18 mouse cellular contexts compared by ENCODE assay signal in genomic region chr15:10692627-10693026, GRCm38 (mm10). TPM values are rescaled to one million over a fixed set of nuclear protein-coding genes. Genes with fewer than 3 reads are reported as not detected.
A peak's percentile ranks its signal among the peaks of the same experiment; 100 is the strongest.
DNase-seq lines count a peak whose midpoint lies in the region; ATAC-seq and TF ChIP-seq lines count a peak whose summit lies in the region.
"Had no signal": no experiment of that assay in that cellular context is flagged by ENCODE, and none has a peak within 500 bp of the region (broad histone marks: within the 10 kb centered on the region; RNA-seq: fewer than 3 reads in every experiment).

No protein-coding gene starts in this region.

- no peak for TF ChIP-seq CTCF in liver, adult 2 months (IDR thresholded peaks at IDR 0.05; ENCODE audit: low read depth, low read length)

- H3K27me3 ChIP-seq in forebrain, embryonic 11.5 days (ENCODE audit: control insufficient read depth, insufficient read depth, low read length) = no peaks in the 10 kb centered on the region
- H3K27me3 ChIP-seq in forebrain, embryonic 10.5 days (ENCODE audit: poor library complexity, severe bottlenecking) = no peaks in the 10 kb centered on the region
- no peaks in the 10 kb centered on the region for H3K27me3 ChIP-seq in liver, adult 2 months (ENCODE audit: control insufficient read depth, insufficient read depth, low read length)
- H3K27me3 ChIP-seq in intestine, embryonic 15.5 days (replicated peaks) = no peaks in the 10 kb centered on the region

- H3K4me3 ChIP-seq in forebrain, embryonic 11.5 days (ENCODE audit: low read depth, low read length) = no peak overlapping the region
- no peak overlapping the region for H3K4me3 ChIP-seq in forebrain, embryonic 10.5 days
- H3K4me3 ChIP-seq in liver, adult 2 months (ENCODE audit: insufficient read depth, low read depth, low read length) = no peak overlapping the region
- H3K4me3 ChIP-seq in intestine, embryonic 15.5 days (replicated peaks) = no peak overlapping the region
- H3K4me3 ChIP-seq: heart, embryonic 13.5 days had no signal

- no peaks in the 10 kb centered on the region for H3K36me3 ChIP-seq in forebrain, embryonic 11.5 days (ENCODE audit: control insufficient read depth, insufficient read depth, low read length)
- H3K36me3 ChIP-seq in forebrain, embryonic 10.5 days (replicated peaks) = peaks cover 28% of the 10 kb centered on the region
- no peaks in the 10 kb centered on the region for H3K36me3 ChIP-seq in liver, adult 2 months (ENCODE audit: control insufficient read depth, insufficient read depth, low read length)
- H3K36me3 ChIP-seq in intestine, embryonic 15.5 days = no peaks in the 10 kb centered on the region; the same call in 1 of the 2 replicates
- H3K36me3 ChIP-seq: G1E; heart, embryonic 13.5 days had no signal

- TF ChIP-seq POLR2A in liver, adult 2 months (IDR thresholded peaks at IDR 0.05; ENCODE audit: extremely low read depth, insufficient read depth, low read length) = no peak

- DNase-seq in adrenal gland, adult (ENCODE audit: inconsistent age in 2 of 2, low spot score in 1 of 2) = peak; percentile 38 to 72
- DNase-seq in adrenal gland, postnatal 36 days = no peak
- DNase-seq in forebrain, embryonic 11.5 days (ENCODE audit: low spot score) = no peak
- DNase-seq in forebrain, embryonic 10.5 days (ENCODE audit: extremely low spot score, low spot score) = no peak
- peak; percentile 72 for DNase-seq in liver, adult 2 months (ENCODE audit: extremely low read depth, low read depth, low spot score)
- DNase-seq in liver = no peak
- DNase-seq: B cell, adult 2 months; cerebellum, adult 2 months; cerebellum, postnatal 10 days; gastrocnemius, postnatal 36 days; heart, adult 11 months; heart, postnatal 36 days; kidney, adult 18-20 months had no signal

- ATAC-seq in forebrain, embryonic 11.5 days (replicated peaks; ENCODE audit: low FRiP score) = 0 out of 2 replicates have a peak, but pooled peaks have one; percentile 46
- ATAC-seq in intestine, embryonic 15.5 days = no peak
- ATAC-seq: CD4-positive, CD25-positive, alpha-beta regulatory T cell, adult 4 months; hindbrain, embryonic 16.5 days had no signal

- H3K27ac ChIP-seq in forebrain, embryonic 11.5 days (ENCODE audit: low read depth, low read length) = no peak overlapping the region
- no peak overlapping the region for H3K27ac ChIP-seq in forebrain, embryonic 10.5 days
- peak overlapping the region; percentile 45; the same call in 1 of the 2 replicates for H3K27ac ChIP-seq in liver, adult 2 months (replicated peaks; ENCODE audit: insufficient read depth, low read depth, low read length)
- H3K27ac ChIP-seq in intestine, embryonic 15.5 days = no peak overlapping the region
- H3K27ac ChIP-seq: heart, embryonic 13.5 days had no signal

- peaks cover 2% of the 10 kb centered on the region; the same call in 1 of the 2 replicates for H3K4me1 ChIP-seq in forebrain, embryonic 11.5 days (replicated peaks; ENCODE audit: control insufficient read depth, insufficient read depth, low read length)
- H3K4me1 ChIP-seq in forebrain, embryonic 10.5 days = peaks cover 48% of the 10 kb centered on the region
- H3K4me1 ChIP-seq in liver, adult 2 months (ENCODE audit: control insufficient read depth, insufficient read depth, low read length) = peaks cover 30% of the 10 kb centered on the region
- H3K4me1 ChIP-seq in intestine, embryonic 15.5 days (replicated peaks) = peaks cover 8% of the 10 kb centered on the region; the same call in 1 of the 2 replicates

- H3K79me2 ChIP-seq in liver, adult 2 months (ENCODE audit: control insufficient read depth, insufficient read depth, low read length) = peaks cover 42% of the 10 kb centered on the region

- H3K4me2 ChIP-seq in forebrain, embryonic 11.5 days (ENCODE audit: low read depth, low read length, severe bottlenecking) = no peak overlapping the region
- H3K4me2 ChIP-seq in intestine, embryonic 15.5 days (replicated peaks) = no peak overlapping the region
- H3K4me2 ChIP-seq: heart, embryonic 13.5 days had no signal

- H3K9ac ChIP-seq in forebrain, embryonic 11.5 days (ENCODE audit: low read length) = no peak overlapping the region
- peak overlapping the region; percentile 12; the same call in 1 of the 2 replicates for H3K9ac ChIP-seq in liver, adult 2 months (ENCODE audit: low read depth, low read length)
- H3K9ac ChIP-seq in intestine, embryonic 15.5 days = no peak overlapping the region
- H3K9ac ChIP-seq: heart, embryonic 13.5 days had no signal

- H3K9me3 ChIP-seq in forebrain, embryonic 11.5 days (ENCODE audit: control insufficient read depth, low read length) = no peaks in the 10 kb centered on the region
- H3K9me3 ChIP-seq in forebrain, embryonic 10.5 days = no peaks in the 10 kb centered on the region
- no peaks in the 10 kb centered on the region for H3K9me3 ChIP-seq in intestine, embryonic 15.5 days
- H3K9me3 ChIP-seq: G1E; heart, embryonic 13.5 days had no signal

- 63% methylated on average over 4 of the region's 4 CpGs for WGBS in forebrain, embryonic 11.5 days
- WGBS in forebrain, embryonic 10.5 days = 78% methylated on average over 4 of the region's 4 CpGs
- 64% methylated on average over 4 of the region's 4 CpGs for WGBS in liver, adult 2 months
- WGBS in intestine, embryonic 15.5 days = 46% methylated on average over 4 of the region's 4 CpGs

RNA-seq across cellular contexts. Expression of gene Rai14, which starts 21.8 kb away (rescaled TPM):
- 10 to 100 TPM; 25.9 to 32.3 TPM for total RNA-seq in adrenal gland, postnatal 36 days (2021)
- polyA plus RNA-seq in forebrain, embryonic 11.5 days (2014; fragmentation: Nextera tagmentation; extraction: Ambion mirVana) = 58.2 and 61.5 TPM in 2 replicates
- 47.8 and 50.5 TPM in 2 replicates for polyA plus RNA-seq in forebrain, embryonic 10.5 days (2016; fragmentation: Nextera tagmentation; extraction: Ambion mirVana)
- 12.4 and 17.1 TPM in 2 replicates for total RNA-seq in liver, adult 2 months (2014; rRNA removed)
- 3.4 and 3.5 TPM in 2 replicates for polyA plus RNA-seq in liver, adult 2 months (2012; rRNA removed)
- polyA plus RNA-seq in intestine, embryonic 15.5 days (2015; fragmentation: Nextera tagmentation; extraction: Ambion mirVana) = 16.8 and 17.4 TPM in 2 replicates
- polyA plus RNA-seq: G1E had no signal

Comparison
In these comparisons a context has a peak if more than half of its experiments do, and no peak if none do; other contexts are left out.
1. DNase-seq: peak in adrenal gland, adult (2 of 2) and liver, adult 2 months (single experiment); none in adrenal gland, postnatal 36 days (0 of 2), forebrain, embryonic 11.5 days (single experiment), forebrain, embryonic 10.5 days (single experiment) and liver (single experiment).